Mouse (Mus musculus) embryonic facial prominence, embryonic 11.5 days (tissue): ENCODE measurements around the gene Gm20671. TPM values are rescaled to one million over a fixed set of nuclear protein-coding genes. Genes with fewer than 3 reads are reported as not detected.
"Not testable (repeated sequence)": the region's sequence is repeated elsewhere in the genome, so short reads cannot be mapped to it uniquely, and the experiment has no call there.

Experiments used
- ATAC-seq: fragments of 200-750 bp; cut with Nextera tagmentation; replicated peaks from 2 replicates; pipeline ENCODE4 v1.8.0; 2017; ENCODE audit warnings: low read depth; ENCODE audit not compliant: insufficient number of reproducible peaks, low FRiP score, low TSS enrichment
- DNase-seq: peaks from one replicate; pipeline ENCODE4 v3.0.0-alpha.2; 2015; ENCODE audit warnings: low spot score
- H3K27ac ChIP-seq: fragments of 300-500 bp; sonication (generic); replicated peaks from 2 replicates; pipeline ENCODE4 v1.5.1; 2014; ENCODE audit warnings: mild to moderate bottlenecking, low read depth, low read length, control low read depth
- H3K27me3 ChIP-seq: fragments of 300-500 bp; sonication (generic); 2 replicates; pipeline ENCODE4 v1.6.1; 2014; ENCODE audit warnings: mild to moderate bottlenecking, low read length, moderate library complexity, mixed read lengths; ENCODE audit not compliant: control insufficient read depth, insufficient read depth
- H3K36me3 ChIP-seq: fragments of 300-500 bp; sonication (generic); replicated peaks from 2 replicates; pipeline ENCODE4 v1.6.1; 2014; ENCODE audit warnings: low read depth, mild to moderate bottlenecking, low read length, moderate library complexity, mixed read lengths; ENCODE audit not compliant: control insufficient read depth, insufficient read depth
- H3K4me1 ChIP-seq: fragments of 300-500 bp; sonication (generic); 2 replicates; pipeline ENCODE4 v1.6.1; 2014; ENCODE audit warnings: low read length, mixed read lengths; ENCODE audit not compliant: control insufficient read depth, insufficient read depth
- H3K4me2 ChIP-seq: fragments of 300-500 bp; sonication (generic); 2 replicates; pipeline ENCODE4 v1.6.1; 2014; ENCODE audit warnings: low read depth, mild to moderate bottlenecking, control low read depth, low read length, moderate library complexity
- H3K4me3 ChIP-seq: fragments of 300-500 bp; sonication (generic); 2 replicates; pipeline ENCODE4 v1.5.1; 2014; ENCODE audit warnings: low read depth, low read length, control low read depth
- H3K9ac ChIP-seq: fragments of 300-500 bp; sonication (generic); replicated peaks from 2 replicates; pipeline ENCODE4 v1.6.1; 2014; ENCODE audit warnings: mild to moderate bottlenecking, control low read depth, low read length
- H3K9me3 ChIP-seq: fragments of 300-500 bp; sonication (generic); replicated peaks from 2 replicates; pipeline ENCODE4 v1.6.1; 2016; ENCODE audit warnings: mild to moderate bottlenecking, low read length, inconsistent platforms, mixed read lengths; ENCODE audit not compliant: control insufficient read depth
- WGBS: fragments of 180-500 bp; shearing (Covaris S2); extraction: QIAGEN DNeasy Blood & Tissue Kit; methylation state at CpG from one replicate; pipeline ENCODE4 v1.1.7; 2014; 5-methylcytosine and 5-hydroxymethylcytosine counted together
- polyA plus RNA-seq: library from polyadenylated mRNA; unstranded; fragments of >200 nt; fragmentation: Nextera tagmentation; extraction: Ambion mirVana; gene quantifications from 2 replicates; pipeline ENCODE4 v1.2.1, GENCODE M21; 2014

Gm20671 gene
- polyA plus RNA-seq, 1 experiment from 2014 or later: not detected

DNA sequence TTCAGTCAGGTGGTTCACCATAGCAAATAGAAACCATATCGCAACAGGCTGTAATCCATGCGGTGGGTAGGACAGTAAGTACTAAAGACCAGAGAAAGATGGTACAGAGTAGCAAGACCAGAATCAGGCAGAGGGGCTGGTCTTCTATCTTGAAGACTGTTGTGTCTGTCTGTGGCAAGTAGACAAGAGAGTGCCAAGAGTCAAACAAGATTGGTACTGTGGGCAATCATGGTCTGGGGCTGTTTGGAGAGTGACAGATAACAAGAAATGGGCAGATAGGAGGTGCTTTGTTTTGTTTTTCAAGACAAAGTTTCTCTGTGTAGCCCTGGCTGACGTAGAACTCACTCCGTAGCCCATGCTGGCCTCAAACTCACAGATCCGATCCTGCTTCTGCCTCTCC is 45.3 kb downstream of the Gm20671 start:
- ATAC-seq (no peak), DNase-seq (no peak)
- 98% methylated on average over 5 of the region's 5 CpGs for WGBS
- no peaks in the 10 kb centered on the region for H3K4me1 ChIP-seq
- H3K27ac ChIP-seq: no peak overlapping the region
- H3K9me3 ChIP-seq: no peaks in the 10 kb centered on the region
- no peaks in the 10 kb centered on the region for H3K36me3 ChIP-seq
- H3K4me2 ChIP-seq: no peak overlapping the region
- H3K9ac ChIP-seq: no peak overlapping the region
- no peak overlapping the region for H3K4me3 ChIP-seq
- no peaks in the 10 kb centered on the region for H3K27me3 ChIP-seq

GRCm38 (mm10) chr5:32778168-32778567 is 48.7 kb downstream of the Gm20671 start:
- H3K4me1 ChIP-seq: no peaks in the 10 kb centered on the region
- no peak overlapping the region for H3K9ac ChIP-seq
- DNase-seq (no peak), ATAC-seq (no peak)
- no peak overlapping the region for H3K4me2 ChIP-seq
- no peaks in the 10 kb centered on the region for H3K9me3 ChIP-seq
- 89% methylated on average over 3 of the region's 3 CpGs for WGBS
- H3K27me3 ChIP-seq: no peaks in the 10 kb centered on the region
- H3K4me3 ChIP-seq: no peak overlapping the region
- no peaks in the 10 kb centered on the region for H3K36me3 ChIP-seq
- no peak overlapping the region for H3K27ac ChIP-seq

- Histone ChIP-seq H3K4me3 (no peak overlapping the region), H3K9ac (no peak overlapping the region), H3K4me1 (no peaks in the 10 kb centered on the region), H3K4me2 (no peak overlapping the region), H3K36me3 (peaks cover 3% of the 10 kb centered on the region; the same call in 1 of the 2 replicates), H3K27ac (no peak overlapping the region), H3K9me3 (no peaks in the 10 kb centered on the region), H3K27me3 (no peaks in the 10 kb centered on the region)
- WGBS: 84% methylated on average over 2 of the region's 2 CpGs
- DNase-seq: no peak
- no peak for ATAC-seq
These were observed 54.5 kb downstream of the Gm20671 start for GRCm38 (mm10) chr5:32772361-32772760.

DNA sequence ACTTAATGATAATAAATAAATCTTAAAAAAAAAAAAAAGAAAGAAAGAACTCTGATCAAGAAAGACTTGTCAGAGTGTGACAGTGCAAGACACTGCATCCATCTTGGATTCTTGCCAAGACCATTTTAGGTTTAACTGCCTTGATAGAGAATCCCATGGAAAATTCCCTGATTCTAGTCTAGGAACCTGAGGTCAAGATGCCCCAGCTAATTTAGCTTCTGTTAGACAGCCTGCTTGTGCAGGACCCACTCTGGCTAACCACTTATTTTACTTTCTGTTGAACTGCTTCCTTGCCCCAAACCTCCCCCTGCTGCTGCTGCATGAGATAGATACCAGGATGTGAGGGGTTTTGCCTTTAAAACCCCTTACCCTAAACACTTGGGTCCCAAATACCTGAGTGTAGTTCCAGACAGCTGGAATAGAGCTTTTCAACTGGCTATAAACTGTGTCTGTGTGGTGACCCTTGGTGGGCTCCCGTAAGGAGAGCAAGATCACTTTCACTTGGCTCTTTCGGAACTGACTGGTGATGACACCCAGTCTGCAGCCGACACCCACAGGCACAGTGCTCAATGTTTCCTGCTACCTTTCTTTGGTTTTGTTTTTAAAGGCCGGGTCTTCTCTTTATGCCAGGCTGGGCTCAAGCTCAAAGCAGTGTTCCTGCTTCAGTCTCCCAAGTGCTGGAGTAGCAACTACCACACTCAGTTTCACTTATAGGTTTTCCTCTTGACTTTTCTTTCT is 59.1 kb downstream of the Gm20671 start:
- no peak for ATAC-seq
- Histone ChIP-seq H3K4me3 (no peak overlapping the region), H3K36me3 (peaks cover under 1% of the 10 kb centered on the region; the same call in 1 of the 2 replicates), H3K27ac (no peak overlapping the region), H3K9ac (no peak overlapping the region), H3K9me3 (no peaks in the 10 kb centered on the region), H3K27me3 (no peaks in the 10 kb centered on the region), H3K4me2 (no peak overlapping the region), H3K4me1 (no peaks in the 10 kb centered on the region)
- 89% methylated on average over 4 of the region's 4 CpGs for WGBS
- no peak for DNase-seq

GRCm38 (mm10) chr5:32767004-32767403 is 59.9 kb downstream of the Gm20671 start:
- no peaks in the 10 kb centered on the region for H3K9me3 ChIP-seq
- H3K4me1 ChIP-seq: no peaks in the 10 kb centered on the region
- DNase-seq (no peak), ATAC-seq (no peak)
- H3K27ac ChIP-seq: no peak overlapping the region
- H3K36me3 ChIP-seq: no peaks in the 10 kb centered on the region; the same call in 1 of the 2 replicates
- no peak overlapping the region for H3K4me2 ChIP-seq
- 81% methylated on average over 3 of the region's 3 CpGs for WGBS
- no peaks in the 10 kb centered on the region for H3K27me3 ChIP-seq
- H3K4me3 ChIP-seq: no peak overlapping the region
- H3K9ac ChIP-seq: no peak overlapping the region

DNA sequence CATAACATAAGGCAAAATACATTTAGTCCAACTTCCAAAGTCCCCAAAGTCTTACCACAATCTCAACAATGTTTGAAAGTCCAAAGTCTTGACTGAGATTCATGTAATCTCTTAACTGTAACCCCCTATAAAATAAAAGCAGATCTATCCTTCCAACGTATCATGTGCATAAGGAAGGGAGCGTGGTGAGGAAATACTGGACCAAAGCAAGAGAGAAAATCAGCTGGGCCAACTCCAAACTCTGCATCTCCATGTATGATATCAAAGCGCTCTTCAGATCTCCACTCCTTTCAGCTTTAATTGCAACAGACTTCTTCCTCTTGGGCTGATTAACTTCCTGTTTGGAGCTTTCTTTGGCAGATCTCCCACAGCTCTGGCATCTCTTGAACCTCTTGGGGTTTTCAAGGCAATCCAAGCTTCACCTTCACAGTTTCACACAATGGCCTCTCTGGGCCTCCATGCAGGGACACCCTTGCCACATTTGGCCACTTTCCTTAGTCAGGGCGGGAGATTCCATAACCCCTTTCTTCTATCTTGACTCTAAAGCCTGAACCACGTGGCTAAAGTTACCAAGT is 65.3 kb downstream of the Gm20671 start:
- H3K27ac ChIP-seq: no peak overlapping the region
- no peaks in the 10 kb centered on the region for H3K36me3 ChIP-seq
- H3K27me3 ChIP-seq: no peaks in the 10 kb centered on the region
- no peak overlapping the region for H3K4me2 ChIP-seq
- H3K4me3 ChIP-seq: no peak overlapping the region
- no peak overlapping the region for H3K9ac ChIP-seq
- H3K9me3 ChIP-seq: no peaks in the 10 kb centered on the region
- H3K4me1 ChIP-seq: no peaks in the 10 kb centered on the region
- WGBS: 91% methylated on average over 5 of the region's 5 CpGs
- no peak for DNase-seq
- ATAC-seq: no peak

DNA sequence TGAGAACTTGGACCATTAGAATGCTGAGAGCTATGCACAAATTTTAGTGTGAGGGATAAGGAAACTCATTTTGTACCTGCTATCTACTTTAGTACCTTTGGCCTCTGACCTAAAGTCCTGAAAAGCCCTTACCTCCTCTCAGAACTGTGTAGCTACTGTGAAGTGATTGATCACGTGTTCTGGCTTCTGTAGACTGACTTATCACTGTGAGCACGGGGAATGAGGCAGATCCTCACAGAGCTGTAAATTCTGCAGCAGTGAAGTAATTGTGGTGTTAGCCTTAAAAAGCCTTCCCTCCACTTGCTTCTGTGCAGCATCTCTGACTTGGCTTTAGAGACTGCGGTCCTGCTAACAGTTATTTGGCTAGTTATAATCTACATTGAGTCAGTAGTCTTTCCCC is 66.1 kb downstream of the Gm20671 start:
- WGBS: 88% methylated on average over 3 of the region's 3 CpGs
- Histone ChIP-seq H3K9me3 (no peaks in the 10 kb centered on the region), H3K9ac (no peak overlapping the region), H3K4me2 (no peak overlapping the region), H3K4me1 (no peaks in the 10 kb centered on the region), H3K27me3 (no peaks in the 10 kb centered on the region), H3K4me3 (no peak overlapping the region), H3K27ac (no peak overlapping the region), H3K36me3 (no peaks in the 10 kb centered on the region)
- ATAC-seq: no peak
- DNase-seq: no peak

GRCm38 (mm10) chr5:32760352-32760751 is 66.6 kb downstream of the Gm20671 start:
- not testable (repeated sequence) for H3K4me1 ChIP-seq, H3K36me3 ChIP-seq, DNase-seq, H3K4me2 ChIP-seq, ATAC-seq, H3K4me3 ChIP-seq, H3K9ac ChIP-seq, H3K9me3 ChIP-seq, H3K27me3 ChIP-seq, H3K27ac ChIP-seq
- 89% methylated on average over 15 of the region's 18 CpGs for WGBS
